Mouse (Mus musculus) C2C12 (cell line): ENCODE data around the gene Slco2b1. TPM values are rescaled to one million over a fixed set of nuclear protein-coding genes. Genes with fewer than 3 reads are reported as not detected.

Experiments used
- H3K27me3 ChIP-seq: one replicate; pipeline ENCODE4 v1.6.1; 2011; ENCODE audit not compliant: control insufficient read depth, insufficient read depth, insufficient read length
- H3K36me3 ChIP-seq: one replicate; pipeline ENCODE4 v1.6.1; 2011; ENCODE audit not compliant: control insufficient read depth, insufficient read depth
- H3K4me3 ChIP-seq: one replicate; pipeline ENCODE4 v1.5.1; 2011; ENCODE audit warnings: mild to moderate bottlenecking, control low read depth; ENCODE audit not compliant: poor library complexity, insufficient read depth, severe bottlenecking
- H3K79me2 ChIP-seq: one replicate; pipeline ENCODE4 v1.6.1; 2011; ENCODE audit not compliant: control insufficient read depth, insufficient read depth
- H3K79me3 ChIP-seq: one replicate; pipeline ENCODE4 v1.6.1; 2011; ENCODE audit warnings: low read depth, control low read depth
- H3ac ChIP-seq: one replicate; pipeline ENCODE3; 2011; ENCODE audit warnings: low read depth; ENCODE audit not compliant: control insufficient read depth, insufficient read length
- CEBPB ChIP-seq: IDR thresholded peaks from one replicate; pipeline ENCODE4 v1.6.1; 2011; ENCODE audit warnings: low read depth, mild to moderate bottlenecking, control low read depth, moderate library complexity
- CTCF ChIP-seq: IDR thresholded peaks from one replicate; pipeline ENCODE4 v1.5.1; 2011; ENCODE audit not compliant: control insufficient read depth, insufficient read depth, insufficient read length
- FOSL1 ChIP-seq: IDR thresholded peaks from one replicate; pipeline ENCODE4 v1.8.0; 2011; ENCODE audit warnings: mild to moderate bottlenecking, low read length; ENCODE audit not compliant: poor library complexity, insufficient read depth, severe bottlenecking
- MAX ChIP-seq: IDR thresholded peaks from one replicate; pipeline ENCODE4 v1.6.1; 2011; ENCODE audit warnings: mild to moderate bottlenecking, control low read depth
- MYOD1 ChIP-seq: IDR thresholded peaks from one replicate; pipeline ENCODE4 v1.6.1; 2011; ENCODE audit warnings: low read depth; ENCODE audit not compliant: control insufficient read depth, insufficient read length
- MYOG ChIP-seq: IDR thresholded peaks from one replicate; pipeline ENCODE4 v1.6.1; 2011; ENCODE audit not compliant: control insufficient read depth, insufficient read length; ENCODE audit errors: extremely low read depth
- USF1 ChIP-seq: IDR thresholded peaks from one replicate; pipeline ENCODE4 v1.6.1; 2011; ENCODE audit warnings: low read depth, mild to moderate bottlenecking, control low read depth, moderate library complexity
- polyA plus RNA-seq: library from polyadenylated mRNA; unstranded; fragments of >200 nt; fragmentation: generic; extraction: Trizol; gene quantifications from one replicate; pipeline ENCODE4 v1.2.1, GENCODE M21; 2012; ENCODE audit warnings: missing spikeins

Gene Slco2b1
- polyA plus RNA-seq, 1 experiment, result not detected

DNA sequence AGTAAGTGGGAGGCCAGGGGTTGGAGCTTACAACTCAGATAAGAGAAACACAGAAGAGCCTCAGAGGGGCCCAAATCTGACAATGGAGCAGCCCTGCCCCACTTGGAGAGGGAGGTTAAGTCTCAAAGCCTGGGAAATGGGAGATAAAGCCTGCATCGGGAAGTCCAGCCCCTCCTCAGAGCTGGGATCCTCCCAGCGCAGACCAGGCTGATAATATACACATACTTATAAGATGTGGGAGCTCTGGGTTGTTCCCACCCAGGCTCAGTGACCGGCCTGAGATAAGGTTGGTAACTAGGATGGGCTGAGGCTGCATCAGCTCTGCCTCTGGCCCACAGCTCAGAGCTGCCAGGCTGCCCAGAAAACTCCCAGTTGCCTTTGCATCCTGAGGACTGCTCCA, 69.1 kb downstream of the Slco2b1 start:
- H3K36me3 ChIP-seq, result no peaks in the 10 kb centered on the region

DNA sequence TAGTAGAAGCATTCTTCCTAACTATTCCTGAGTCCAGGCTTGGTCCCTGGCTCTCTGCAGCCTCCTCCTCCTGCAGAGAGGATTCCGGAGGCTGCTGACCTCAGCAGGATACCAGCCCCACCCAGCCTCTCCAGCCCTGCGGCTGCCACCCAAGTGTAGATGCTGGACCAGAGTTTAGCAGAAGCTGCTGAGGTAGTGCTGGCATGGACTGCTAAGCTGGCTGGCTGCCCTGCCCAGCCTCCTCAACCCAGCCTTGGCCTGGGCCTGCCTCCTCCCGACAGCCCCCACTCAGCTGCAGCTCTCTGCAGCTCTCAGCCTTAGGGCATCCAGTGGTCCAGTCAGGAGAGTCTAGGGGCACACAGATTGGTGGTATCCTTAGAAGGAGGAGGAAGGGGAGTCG, 69.9 kb downstream of the Slco2b1 start:
- H3K27me3 ChIP-seq, result peaks cover 8% of the 10 kb centered on the region
- H3K79me2 ChIP-seq, result no peaks in the 10 kb centered on the region
- no peaks in the 10 kb centered on the region for H3K79me3 ChIP-seq
- no peak overlapping the region for H3ac ChIP-seq
- H3K36me3 ChIP-seq, result no peaks in the 10 kb centered on the region
- TF ChIP-seq CEBPB (no peak), CTCF (no peak), USF1 (no peak), FOSL1 (no peak), MAX (no peak), MYOD1 (no peak), MYOG (no peak)
- no peak overlapping the region for H3K4me3 ChIP-seq

More for the DNA sequence above, 69.1 kb downstream of the Slco2b1 start:
- Histone ChIP-seq H3K27me3 (peaks cover 8% of the 10 kb centered on the region), H3K79me2 (no peaks in the 10 kb centered on the region), H3K4me3 (no peak overlapping the region), H3ac (no peak overlapping the region), H3K79me3 (no peaks in the 10 kb centered on the region)
- TF ChIP-seq USF1, result no peak
- no peak for TF ChIP-seq MYOG
- TF ChIP-seq CEBPB, result no peak
- TF ChIP-seq FOSL1, result no peak
- TF ChIP-seq CTCF, result no peak
- TF ChIP-seq MYOD1, result no peak
- no peak for TF ChIP-seq MAX

DNA sequence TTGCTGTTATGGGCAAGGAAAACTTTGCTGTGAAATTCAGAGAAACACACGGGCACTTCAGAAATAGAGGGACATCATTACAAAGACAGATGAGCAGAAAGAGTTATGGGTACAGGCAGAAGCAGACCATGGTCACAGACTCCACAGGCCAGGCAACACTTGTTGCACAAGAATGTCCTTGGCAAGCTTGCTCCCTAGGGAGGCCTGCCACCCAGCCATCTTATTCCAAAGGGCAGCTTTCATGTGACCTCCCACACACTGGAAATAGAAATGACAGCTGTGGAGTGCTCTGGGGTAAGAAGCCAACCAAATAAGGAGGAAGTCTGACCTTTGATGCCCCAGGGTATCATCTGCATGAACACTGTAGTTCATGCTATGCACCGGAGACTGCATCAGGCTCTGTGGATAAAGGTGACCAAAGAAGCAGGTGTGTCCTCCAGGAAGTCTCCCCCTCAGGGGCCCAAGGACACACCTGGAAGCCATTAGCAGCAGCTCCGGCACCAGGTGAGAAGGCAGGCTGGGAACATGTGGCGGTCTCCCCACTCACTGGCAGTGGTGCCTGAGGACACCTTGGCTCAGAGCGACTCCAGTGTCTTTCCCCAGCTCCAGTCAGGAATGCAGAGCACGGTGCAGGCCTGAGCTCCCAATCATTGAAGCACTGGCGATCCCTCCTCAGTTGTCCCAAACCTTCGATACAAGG, 77.0 kb downstream of the Slco2b1 start:
- Histone ChIP-seq H3K4me3 (no peak overlapping the region), H3K27me3 (peaks cover 7% of the 10 kb centered on the region), H3K36me3 (no peaks in the 10 kb centered on the region), H3K79me3 (no peaks in the 10 kb centered on the region), H3ac (no peak overlapping the region), H3K79me2 (no peaks in the 10 kb centered on the region)
- TF ChIP-seq FOSL1 (no peak), CTCF (no peak), MYOD1 (no peak), MAX (no peak)

DNA sequence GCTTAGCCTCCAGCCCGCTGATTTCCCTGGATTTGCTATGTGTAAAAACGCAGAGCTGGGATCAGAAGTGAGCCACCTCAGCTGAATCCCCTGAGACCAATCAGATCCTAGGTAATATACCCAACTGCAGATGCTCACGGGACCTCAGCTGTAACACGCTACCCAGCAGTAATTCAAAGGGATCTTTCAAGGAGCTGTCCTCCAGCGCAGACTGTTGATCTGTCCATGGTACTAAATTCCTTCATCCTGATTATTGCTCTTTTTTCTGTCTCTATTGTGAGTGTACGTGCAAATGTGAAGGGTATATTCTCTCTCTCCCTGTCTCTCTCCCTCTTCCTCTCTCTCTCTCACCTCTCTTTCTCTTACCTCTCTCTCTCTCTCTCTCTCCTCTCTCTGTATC, 78.9 kb downstream of the Slco2b1 start:
- H3K27me3 ChIP-seq, result peaks cover 18% of the 10 kb centered on the region
- no peaks in the 10 kb centered on the region for H3K79me2 ChIP-seq

DNA sequence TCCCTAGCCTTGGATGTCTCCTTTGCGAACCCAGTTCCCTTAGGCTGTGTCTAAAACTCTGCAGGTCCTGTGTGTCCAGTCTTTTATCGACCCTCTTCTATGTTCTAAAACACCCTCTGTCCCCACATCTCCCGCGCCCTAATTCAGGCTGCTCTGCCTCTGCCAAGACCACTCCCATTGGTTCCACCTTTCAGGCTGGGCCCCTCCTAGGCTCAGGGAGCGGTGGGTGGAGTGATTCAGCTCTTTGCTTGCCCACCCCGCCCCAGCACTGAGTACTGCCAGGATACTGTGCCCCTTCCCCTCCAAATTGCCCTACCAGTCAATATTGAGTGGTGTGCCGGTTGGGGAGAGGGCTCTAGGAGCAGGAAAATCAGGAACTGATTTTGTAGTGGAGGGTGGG, 83.8 kb downstream of the Slco2b1 start:
- TF ChIP-seq MAX (no peak), FOSL1 (no peak), CEBPB (no peak), MYOG (no peak), CTCF (no peak), MYOD1 (no peak), USF1 (no peak)
- Histone ChIP-seq H3K27me3 (peaks cover 45% of the 10 kb centered on the region), H3ac (no peak overlapping the region), H3K79me2 (no peaks in the 10 kb centered on the region), H3K4me3 (no peak overlapping the region), H3K79me3 (no peaks in the 10 kb centered on the region), H3K36me3 (no peaks in the 10 kb centered on the region)

More for the DNA sequence above, 78.9 kb downstream of the Slco2b1 start:
- Histone ChIP-seq H3K36me3 (no peaks in the 10 kb centered on the region), H3K4me3 (no peak overlapping the region), H3K79me3 (no peaks in the 10 kb centered on the region), H3ac (no peak overlapping the region)
- TF ChIP-seq MAX (no peak), CEBPB (no peak), USF1 (no peak), MYOD1 (no peak), MYOG (no peak), CTCF (no peak), FOSL1 (no peak)
